Mouse (Mus musculus): ENCODE results near the gene Pidd1. TPM values are rescaled to one million over a fixed set of nuclear protein-coding genes. Genes with fewer than 3 reads are reported as not detected.

Gene Pidd1
- polyA plus RNA-seq, 1 experiment, result 2.7 TPM

DNA sequence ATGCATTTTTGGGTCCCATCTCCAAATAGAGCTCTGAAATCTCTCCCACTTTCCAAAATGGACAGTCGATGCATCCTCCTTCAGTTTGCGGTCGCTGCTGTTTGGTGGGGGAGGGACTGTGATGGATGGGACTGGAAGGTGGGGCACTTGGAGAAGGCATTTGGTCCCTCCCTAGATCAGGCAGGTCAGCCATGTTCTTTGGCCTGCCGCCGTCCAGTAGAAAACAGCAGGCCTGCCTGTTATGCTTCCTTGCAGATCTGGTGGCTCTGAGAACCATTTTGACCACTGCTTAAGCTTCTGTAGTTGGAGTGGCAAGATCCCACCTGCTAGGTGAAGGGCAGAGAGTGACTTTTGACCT lies 24.3 kb upstream of the Pidd1 start:
- TF ChIP-seq CTCF (IDR thresholded peaks at IDR 0.05; ENCODE audit: extremely low read depth, insufficient read depth, low read length), result no peak
- Histone ChIP-seq H3K4me3 (ENCODE audit: insufficient read depth, low read length) (peak overlapping the region; percentile 62), H3K27ac (ENCODE audit: insufficient read depth, low read length) (peak overlapping the region; percentile 71), H3K4me1 (ENCODE audit: control insufficient read depth, insufficient read depth, low read length) (peaks cover 7% of the 10 kb centered on the region)

DNA sequence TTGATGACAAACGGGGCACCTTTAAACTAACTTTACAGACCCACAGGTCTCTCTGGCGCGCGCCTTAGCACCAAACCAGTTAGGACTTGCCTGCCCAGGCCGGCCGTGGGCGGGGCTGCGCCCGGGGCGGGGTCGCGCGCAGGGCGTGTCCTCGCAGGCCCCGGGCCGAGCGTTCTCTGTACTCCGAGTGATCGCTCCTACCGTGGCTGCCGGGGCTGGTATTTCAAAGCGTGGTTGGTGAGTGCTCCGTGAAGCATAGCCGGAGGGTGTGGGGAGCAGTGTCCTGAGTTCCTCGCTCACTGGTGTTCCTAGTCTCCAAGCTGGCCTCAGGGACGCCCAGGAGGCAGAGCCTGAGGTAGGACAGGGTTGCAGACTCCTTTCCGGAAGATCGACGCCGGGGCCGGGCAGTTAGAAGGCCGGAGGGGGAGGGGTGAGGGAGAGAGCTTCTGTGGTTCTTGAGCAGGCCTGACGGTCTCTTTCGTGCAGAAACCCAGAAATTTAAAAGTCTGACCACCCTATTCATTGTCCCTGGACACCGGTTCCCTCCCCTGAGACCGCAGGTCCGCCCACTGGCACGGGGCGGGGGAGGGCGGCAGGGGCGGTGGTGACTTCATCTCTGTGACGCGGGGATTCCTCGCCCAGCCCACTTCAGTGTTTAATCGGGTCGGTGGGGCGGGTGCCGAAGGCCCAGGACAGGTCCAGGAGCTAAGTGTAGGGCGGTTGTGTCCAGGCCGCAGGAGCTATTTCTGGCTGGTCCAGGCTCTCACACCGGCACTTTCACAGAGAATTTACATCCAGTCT lies 23.6 kb upstream of the Pidd1 start, which contains the start of gene Cd151:
Gene Cd151, plus strand, starts transcription at position 163 of the 801 bp plus-strand sequence.
- peak within 1 kb of the TSS; percentile 71 for H3K27ac ChIP-seq (ENCODE audit: insufficient read depth, low read length)
- H3K4me1 ChIP-seq (ENCODE audit: control insufficient read depth, insufficient read depth, low read length), result peaks cover 7% of the 10 kb centered on the region
- H3K4me3 ChIP-seq (ENCODE audit: insufficient read depth, low read length), result peak within 1 kb of the TSS; percentile 62
- TF ChIP-seq CTCF (IDR thresholded peaks at IDR 0.05; ENCODE audit: extremely low read depth, insufficient read depth, low read length) (no peak), POLR2A (IDR thresholded peaks at IDR 0.05; ENCODE audit: extremely low read depth, insufficient read depth, low read length) (peak; percentile 36; the same call in 1 of the 2 replicates)

DNA sequence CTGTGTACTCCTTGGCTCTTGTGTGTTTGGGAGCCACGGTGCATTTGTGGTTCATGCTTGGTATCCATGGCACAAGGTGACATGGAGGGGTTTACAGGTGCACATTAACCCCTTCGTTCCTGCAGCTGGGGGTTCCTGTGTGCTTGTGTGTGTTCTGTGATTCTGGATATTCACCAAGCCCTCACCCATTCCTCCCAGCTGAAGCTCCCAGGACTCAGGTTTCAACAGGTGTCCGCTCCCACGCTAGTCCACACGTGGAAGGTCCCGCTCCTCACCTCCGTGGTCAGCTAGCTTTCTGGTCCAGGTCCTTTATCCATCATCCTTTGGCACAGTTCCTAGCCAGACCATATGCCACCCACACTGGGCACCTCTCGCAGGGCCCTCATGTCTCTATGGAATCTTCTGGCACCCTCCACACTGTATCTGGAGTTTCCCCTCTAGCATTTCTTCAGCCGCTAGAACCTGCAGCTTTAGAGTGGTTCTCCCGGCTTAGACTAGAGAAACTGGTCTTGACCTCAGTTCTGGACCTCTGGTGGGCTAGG lies 22.9 kb upstream of the Pidd1 start:
- Histone ChIP-seq H3K4me3 (ENCODE audit: insufficient read depth, low read length) (peak overlapping the region; percentile 62; the same call in 1 of the 2 replicates), H3K27ac (ENCODE audit: insufficient read depth, low read length) (no peak overlapping the region), H3K4me1 (ENCODE audit: control insufficient read depth, insufficient read depth, low read length) (peaks cover 7% of the 10 kb centered on the region)
- TF ChIP-seq POLR2A (IDR thresholded peaks at IDR 0.05; ENCODE audit: extremely low read depth, insufficient read depth, low read length) (no peak), CTCF (IDR thresholded peaks at IDR 0.05; ENCODE audit: extremely low read depth, insufficient read depth, low read length) (no peak)

DNA sequence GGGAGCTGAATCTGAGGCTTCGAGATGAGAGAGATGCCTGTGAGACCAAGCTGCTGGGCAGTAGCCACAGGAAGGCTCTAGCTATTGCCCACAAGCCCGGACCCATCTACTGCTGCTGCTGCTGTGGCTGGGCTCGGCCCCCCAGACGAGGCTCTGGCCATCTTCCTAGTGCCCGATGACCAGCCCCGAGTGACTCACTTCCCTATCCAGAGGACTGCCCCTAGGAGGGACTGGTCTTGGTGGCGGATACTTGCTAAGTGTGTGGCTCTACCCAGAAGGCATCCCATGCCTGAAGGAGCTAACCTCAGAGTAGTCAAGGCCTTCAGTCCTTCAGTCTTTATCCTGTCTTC lies 22.2 kb upstream of the Pidd1 start:
- no peak overlapping the region for H3K27ac ChIP-seq (ENCODE audit: insufficient read depth, low read length)

DNA sequence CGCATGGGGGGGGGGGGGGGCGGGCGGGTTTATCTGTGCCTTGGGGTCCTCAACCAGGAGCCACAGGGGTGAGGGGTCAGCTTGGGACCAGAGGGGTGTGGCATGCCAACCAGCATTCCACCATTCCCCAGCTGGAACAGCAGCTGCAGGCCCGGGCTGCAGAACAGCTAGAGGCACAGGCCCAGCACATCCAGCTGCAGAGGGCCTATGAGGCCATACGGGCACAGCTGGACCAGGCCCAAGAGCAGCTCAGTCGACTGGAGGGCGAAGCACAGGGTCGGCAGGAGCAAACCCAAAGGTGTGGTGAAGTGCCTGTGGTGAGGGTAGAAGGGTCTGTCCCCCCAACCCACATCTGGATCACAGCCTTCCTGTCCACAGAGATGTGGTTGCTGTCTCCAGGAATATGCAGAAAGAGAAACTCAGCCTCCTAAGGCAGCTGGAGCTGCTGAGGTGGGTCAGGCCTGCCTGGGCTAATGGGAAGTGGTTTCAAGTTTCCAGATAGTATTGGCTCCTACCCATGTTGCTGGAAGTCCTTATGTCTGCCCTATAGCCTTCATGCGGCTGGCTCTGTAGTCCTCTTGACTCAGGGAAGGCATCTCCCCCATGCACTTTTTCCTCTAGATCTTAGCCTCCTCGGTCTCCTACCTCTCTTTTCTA lies 21.7 kb upstream of the Pidd1 start:
- H3K4me3 ChIP-seq (ENCODE audit: insufficient read depth, low read length), result no peak overlapping the region
- H3K27ac ChIP-seq (ENCODE audit: insufficient read depth, low read length), result no peak overlapping the region
- TF ChIP-seq POLR2A (IDR thresholded peaks at IDR 0.05; ENCODE audit: extremely low read depth, insufficient read depth, low read length), result no peak
- TF ChIP-seq CTCF (IDR thresholded peaks at IDR 0.05; ENCODE audit: extremely low read depth, insufficient read depth, low read length), result no peak
- H3K4me1 ChIP-seq (ENCODE audit: control insufficient read depth, insufficient read depth, low read length), result peaks cover 7% of the 10 kb centered on the region

More for the DNA sequence above, 22.2 kb upstream of the Pidd1 start:
- TF ChIP-seq POLR2A (IDR thresholded peaks at IDR 0.05; ENCODE audit: extremely low read depth, insufficient read depth, low read length), result no peak
- no peak for TF ChIP-seq CTCF (IDR thresholded peaks at IDR 0.05; ENCODE audit: extremely low read depth, insufficient read depth, low read length)
- Histone ChIP-seq H3K4me1 (ENCODE audit: control insufficient read depth, insufficient read depth, low read length) (peaks cover 7% of the 10 kb centered on the region), H3K4me3 (ENCODE audit: insufficient read depth, low read length) (no peak overlapping the region)

DNA sequence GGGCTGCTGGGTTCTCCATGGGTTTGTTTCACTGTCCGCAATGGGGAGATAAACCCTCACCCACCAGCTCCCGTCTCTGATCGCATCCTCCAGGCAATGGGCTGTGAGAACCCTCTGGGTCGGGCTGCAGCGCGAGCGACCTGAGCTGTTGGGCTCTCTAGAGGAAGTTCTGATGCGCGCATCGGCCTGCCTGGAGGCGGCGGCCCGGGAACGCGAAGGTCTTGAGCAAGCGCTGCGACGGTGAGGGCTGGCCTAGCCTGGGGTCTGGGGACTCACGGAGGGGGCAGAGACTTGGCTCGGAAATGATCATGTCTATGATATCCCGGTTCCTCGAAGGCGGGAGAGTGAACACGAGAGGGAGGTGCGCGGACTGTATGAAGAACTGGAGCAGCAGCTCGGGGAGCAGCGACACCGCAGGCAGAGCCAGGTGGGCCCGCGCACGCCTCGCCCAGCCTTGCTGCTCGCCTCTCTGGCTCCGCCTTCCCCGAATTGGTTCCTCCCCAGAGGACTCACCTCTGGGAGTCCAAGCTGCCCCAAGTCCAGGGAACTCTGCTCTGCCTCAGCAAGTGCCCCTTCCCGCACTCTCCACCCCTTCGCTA lies 20.9 kb upstream of the Pidd1 start:
- H3K27ac ChIP-seq (ENCODE audit: insufficient read depth, low read length), result peak overlapping the region; percentile 24; the same call in 1 of the 2 replicates
- TF ChIP-seq CTCF (IDR thresholded peaks at IDR 0.05; ENCODE audit: extremely low read depth, insufficient read depth, low read length) (no peak), POLR2A (IDR thresholded peaks at IDR 0.05; ENCODE audit: extremely low read depth, insufficient read depth, low read length) (no peak)
- peak overlapping the region; percentile 4; the same call in 1 of the 2 replicates for H3K4me3 ChIP-seq (ENCODE audit: insufficient read depth, low read length)
- peaks cover 7% of the 10 kb centered on the region for H3K4me1 ChIP-seq (ENCODE audit: control insufficient read depth, insufficient read depth, low read length)

DNA sequence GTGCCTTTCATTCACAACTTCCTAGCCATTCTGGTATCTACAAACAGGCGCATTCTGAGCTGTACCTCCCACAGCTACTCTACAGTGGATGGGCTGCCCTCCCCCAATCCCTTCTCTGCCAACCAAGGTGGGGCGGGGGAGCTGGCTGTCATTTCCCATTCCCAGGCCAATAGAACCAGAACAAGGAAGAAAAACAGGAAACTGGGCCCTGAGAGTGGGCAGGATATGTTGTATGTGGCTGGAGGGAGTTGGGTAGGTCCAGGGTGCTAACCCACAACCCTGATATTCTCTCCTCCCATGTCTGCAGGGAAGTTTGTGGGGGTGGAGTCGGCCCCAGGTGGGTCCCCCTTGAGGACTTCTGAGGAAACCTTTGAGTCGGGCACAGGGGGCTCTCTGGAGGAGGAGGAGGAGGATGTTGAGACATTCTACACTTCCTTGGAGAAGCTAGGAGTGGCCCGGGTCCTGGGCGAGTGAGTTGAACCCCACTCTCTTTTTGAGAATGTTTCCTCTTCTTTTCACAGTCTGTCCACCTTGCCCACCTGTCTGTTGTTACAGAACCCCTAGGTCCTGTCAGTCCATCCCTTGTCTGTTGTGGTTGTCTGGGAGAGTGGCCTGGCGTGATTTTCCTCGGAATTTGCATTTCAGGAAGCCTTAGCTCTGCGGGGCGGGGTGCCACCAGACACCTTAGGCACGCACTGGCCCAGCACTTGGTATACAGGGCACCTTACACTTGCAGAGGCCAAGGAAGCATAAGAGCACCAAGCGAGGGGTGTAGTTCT lies 20.2 kb upstream of the Pidd1 start:
- Histone ChIP-seq H3K4me1 (ENCODE audit: control insufficient read depth, insufficient read depth, low read length) (peaks cover 2% of the 10 kb centered on the region; the same call in 1 of the 2 replicates), H3K4me3 (ENCODE audit: insufficient read depth, low read length) (peak overlapping the region; percentile 4; the same call in 1 of the 2 replicates), H3K27ac (ENCODE audit: insufficient read depth, low read length) (peak overlapping the region; percentile 24; the same call in 1 of the 2 replicates)
- TF ChIP-seq POLR2A (IDR thresholded peaks at IDR 0.05; ENCODE audit: extremely low read depth, insufficient read depth, low read length) (no peak), CTCF (IDR thresholded peaks at IDR 0.05; ENCODE audit: extremely low read depth, insufficient read depth, low read length) (no peak)

DNA sequence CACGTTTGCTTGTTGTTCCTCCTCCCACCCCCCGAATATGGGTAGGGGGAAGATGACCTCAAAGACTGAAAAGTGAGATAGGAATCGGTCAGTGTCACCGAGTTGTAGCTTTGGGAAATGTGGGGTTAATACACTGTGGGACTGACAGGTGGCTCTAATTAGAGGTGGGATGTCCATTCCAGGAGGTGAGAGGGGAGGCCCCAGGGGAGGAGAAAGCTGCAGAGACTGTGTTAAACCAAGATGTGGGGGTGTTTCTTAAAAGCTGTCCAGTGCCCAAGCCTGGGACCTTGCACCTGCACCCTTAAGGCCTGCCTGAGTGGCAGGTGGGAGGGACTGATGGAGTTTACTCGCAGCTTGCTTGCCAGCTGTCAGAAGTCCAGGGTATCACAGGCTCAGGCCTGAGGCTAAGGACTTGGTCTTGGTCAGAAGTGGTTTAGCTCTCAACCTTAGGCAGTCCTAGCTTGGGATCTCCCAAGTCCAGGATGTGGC lies 18.6 kb upstream of the Pidd1 start:
- TF ChIP-seq POLR2A (IDR thresholded peaks at IDR 0.05; ENCODE audit: extremely low read depth, insufficient read depth, low read length) (no peak), CTCF (IDR thresholded peaks at IDR 0.05; ENCODE audit: extremely low read depth, insufficient read depth, low read length) (no peak)
- Histone ChIP-seq H3K4me3 (ENCODE audit: insufficient read depth, low read length) (no peak overlapping the region), H3K27ac (ENCODE audit: insufficient read depth, low read length) (no peak overlapping the region)

More for the DNA sequence above, 18.6 kb upstream of the Pidd1 start:
- H3K4me1 ChIP-seq (ENCODE audit: control insufficient read depth, insufficient read depth, low read length), result no peaks in the 10 kb centered on the region
